In genomic region chr7:19871943-19872601, GRCm38 (mm10) we compare ENCODE assay signal across 9 mouse cellular contexts. TPM values are rescaled to one million over a fixed set of nuclear protein-coding genes. Genes with fewer than 3 reads are reported as not detected.
A peak's percentile ranks its signal among the peaks of the same experiment; 100 is the strongest.
DNase-seq lines count a peak whose midpoint lies in the region; ATAC-seq and TF ChIP-seq lines count a peak whose summit lies in the region.
"Had no signal": no experiment of that assay in that cellular context is flagged by ENCODE, and none has a peak within 500 bp of the region (broad histone marks: within the 10 kb centered on the region; RNA-seq: fewer than 3 reads in every experiment).

No protein-coding gene starts in this region.

- H3K9me3 ChIP-seq in intestine, postnatal 0 days (ENCODE audit: control insufficient read depth): no peaks in the 10 kb centered on the region
- H3K9me3 ChIP-seq in intestine, embryonic 15.5 days: no peaks in the 10 kb centered on the region
- no peaks in the 10 kb centered on the region for H3K9me3 ChIP-seq in heart, postnatal 0 days (replicated peaks; ENCODE audit: control insufficient read depth, low read length)
- H3K9me3 ChIP-seq in hindbrain, embryonic 12.5 days (replicated peaks): no peaks in the 10 kb centered on the region
- H3K9me3 ChIP-seq: liver, embryonic 13.5 days had no signal

- H3K4me2 ChIP-seq in intestine, postnatal 0 days (replicated peaks; ENCODE audit: low read depth): no peak overlapping the region
- no peak overlapping the region for H3K4me2 ChIP-seq in intestine, embryonic 15.5 days (replicated peaks)
- no peak overlapping the region for H3K4me2 ChIP-seq in heart, postnatal 0 days (ENCODE audit: low read depth, low read length)
- H3K4me2 ChIP-seq in hindbrain, embryonic 12.5 days (replicated peaks): no peak overlapping the region
- H3K4me2 ChIP-seq: liver, embryonic 13.5 days had no signal

- H3K4me1 ChIP-seq in intestine, postnatal 0 days (replicated peaks; ENCODE audit: control insufficient read depth, insufficient read depth, low read length): 0 out of 2 replicates have a peak, but pooled peaks cover under 1% of the 10 kb centered on the region
- peaks cover 3% of the 10 kb centered on the region for H3K4me1 ChIP-seq in intestine, embryonic 15.5 days (replicated peaks)
- 0 out of 2 replicates have a peak, but pooled peaks cover 6% of the 10 kb centered on the region for H3K4me1 ChIP-seq in heart, postnatal 0 days (ENCODE audit: control insufficient read depth, insufficient read depth)
- H3K4me1 ChIP-seq in hindbrain, embryonic 12.5 days: no peaks in the 10 kb centered on the region

- H3K9ac ChIP-seq in intestine, postnatal 0 days (ENCODE audit: low read depth, low read length): no peak overlapping the region
- no peak overlapping the region for H3K9ac ChIP-seq in intestine, embryonic 15.5 days
- no peak overlapping the region for H3K9ac ChIP-seq in heart, postnatal 0 days (replicated peaks; ENCODE audit: low read depth, low read length)
- no peak overlapping the region for H3K9ac ChIP-seq in hindbrain, embryonic 12.5 days
- H3K9ac ChIP-seq: liver, embryonic 13.5 days had no signal

- H3K27me3 ChIP-seq in intestine, postnatal 0 days (replicated peaks; ENCODE audit: control insufficient read depth, insufficient read depth, low read length): no peaks in the 10 kb centered on the region
- no peaks in the 10 kb centered on the region for H3K27me3 ChIP-seq in intestine, embryonic 15.5 days (replicated peaks)
- H3K27me3 ChIP-seq in heart, postnatal 0 days (ENCODE audit: control insufficient read depth, insufficient read depth, low read length): no peaks in the 10 kb centered on the region
- no peaks in the 10 kb centered on the region for H3K27me3 ChIP-seq in hindbrain, embryonic 12.5 days
- H3K27me3 ChIP-seq: liver, embryonic 13.5 days had no signal

- peak; percentile 77 for TF ChIP-seq CTCF in intestine, postnatal 0 days (IDR thresholded peaks at IDR 0.05; ENCODE audit: low read depth)
- TF ChIP-seq CTCF in heart, postnatal 0 days (IDR thresholded peaks at IDR 0.05; ENCODE audit: low read depth): peak; percentile 56

- H3K36me3 ChIP-seq in intestine, postnatal 0 days (ENCODE audit: control insufficient read depth, insufficient read depth): no peaks in the 10 kb centered on the region
- no peaks in the 10 kb centered on the region for H3K36me3 ChIP-seq in intestine, embryonic 15.5 days
- no peaks in the 10 kb centered on the region for H3K36me3 ChIP-seq in heart, postnatal 0 days (replicated peaks; ENCODE audit: control insufficient read depth, insufficient read depth, low read length)
- H3K36me3 ChIP-seq in hindbrain, embryonic 12.5 days: no peaks in the 10 kb centered on the region
- H3K36me3 ChIP-seq: liver, embryonic 13.5 days had no signal

- H3K4me3 ChIP-seq in intestine, postnatal 0 days (ENCODE audit: low read depth, low read length): no peak overlapping the region
- H3K4me3 ChIP-seq in intestine, embryonic 15.5 days (replicated peaks): no peak overlapping the region
- H3K4me3 ChIP-seq in heart, postnatal 0 days (ENCODE audit: low read depth, low read length): no peak overlapping the region
- no peak overlapping the region for H3K4me3 ChIP-seq in hindbrain, embryonic 12.5 days
- H3K4me3 ChIP-seq: liver, embryonic 13.5 days had no signal

- TF ChIP-seq EP300 in heart, postnatal 0 days (IDR thresholded peaks at IDR 0.05; ENCODE audit: low read depth): no peak

- no peak for ATAC-seq in intestine, postnatal 0 days
- ATAC-seq in intestine, embryonic 15.5 days: no peak
- ATAC-seq in heart, postnatal 0 days (ENCODE audit: insufficient read depth, low read depth): peak; percentile 31; the same call in 1 of the 2 replicates
- no peak for ATAC-seq in erythroblast, adult 5-6 weeks (replicated peaks; ENCODE audit: low FRiP score, poor library complexity, severe bottlenecking)
- no peak for ATAC-seq in hindbrain, embryonic 12.5 days (ENCODE audit: low FRiP score)

- peak; percentile 39 for DNase-seq in MEL-GATA-1-ER (ENCODE audit: extremely low read depth, low read depth)
- DNase-seq in heart, postnatal 0 days (ENCODE audit: low spot score): no peak
- peak; percentile 67 for DNase-seq in naive thymus-derived CD4-positive, alpha-beta T cell, adult 2 months (ENCODE audit: low read depth)
- DNase-seq in left cerebral cortex, adult 9 months (ENCODE audit: low spot score in 2 of 2): no peak
- DNase-seq: liver, embryonic 13.5 days had no signal

- WGBS in intestine, postnatal 0 days: 45% methylated on average over 5 of the region's 5 CpGs
- WGBS in intestine, embryonic 15.5 days: 42% methylated on average over 5 of the region's 5 CpGs
- WGBS in heart, postnatal 0 days: 23% methylated on average over 5 of the region's 5 CpGs
- 43% methylated on average over 5 of the region's 5 CpGs for WGBS in hindbrain, embryonic 12.5 days

- no peak overlapping the region for H3K27ac ChIP-seq in intestine, postnatal 0 days (ENCODE audit: low read depth, low read length)
- no peak overlapping the region for H3K27ac ChIP-seq in intestine, embryonic 15.5 days
- no peak overlapping the region for H3K27ac ChIP-seq in heart, postnatal 0 days (ENCODE audit: low read depth)
- no peak overlapping the region for H3K27ac ChIP-seq in hindbrain, embryonic 12.5 days
- H3K27ac ChIP-seq: liver, embryonic 13.5 days had no signal

RNA-seq across cellular contexts. Expression of gene Ceacam16, which starts 11.0 kb away (rescaled TPM):
- not detected in 2 replicates for polyA plus RNA-seq in intestine, postnatal 0 days (2015; fragmentation: Nextera tagmentation; extraction: Ambion mirVana)
- polyA plus RNA-seq in intestine, embryonic 15.5 days (2015; fragmentation: Nextera tagmentation; extraction: Ambion mirVana): not detected in 2 replicates
- not detected in 2 replicates for total RNA-seq in heart, postnatal 0 days (2014; rRNA removed; ENCODE audit: low replicate concordance)
- not detected in 2 replicates for polyA plus RNA-seq in heart, postnatal 0 days (2015; fragmentation: Nextera tagmentation; extraction: Ambion mirVana)
- total RNA-seq in erythroblast, adult 5-6 weeks (2015; ENCODE audit: low replicate concordance): 0.38 TPM in 1 of 2 replicates, not detected in the other
- total RNA-seq in erythroblast, adult 5-6 weeks (2017; ENCODE audit: low replicate concordance): not detected in 2 replicates
- polyA plus RNA-seq in hindbrain, embryonic 12.5 days (2016; fragmentation: Nextera tagmentation; extraction: Ambion mirVana): not detected in 2 replicates
- polyA plus RNA-seq: liver, embryonic 13.5 days had no signal

RNA-seq across cellular contexts. Expression of gene Ceacam19, which starts 15.7 kb away (rescaled TPM):
- not detected in 2 replicates for polyA plus RNA-seq in intestine, postnatal 0 days (2015; fragmentation: Nextera tagmentation; extraction: Ambion mirVana)
- polyA plus RNA-seq in intestine, embryonic 15.5 days (2015; fragmentation: Nextera tagmentation; extraction: Ambion mirVana): not detected in 2 replicates
- not detected in 2 replicates for total RNA-seq in heart, postnatal 0 days (2014; rRNA removed; ENCODE audit: low replicate concordance)
- not detected in 2 replicates for polyA plus RNA-seq in heart, postnatal 0 days (2015; fragmentation: Nextera tagmentation; extraction: Ambion mirVana)
- total RNA-seq in erythroblast, adult 5-6 weeks (2015; ENCODE audit: low replicate concordance): not detected in 2 replicates
- 0.28 TPM in 1 of 2 replicates, not detected in the other for total RNA-seq in erythroblast, adult 5-6 weeks (2017; ENCODE audit: low replicate concordance)
- polyA plus RNA-seq in hindbrain, embryonic 12.5 days (2016; fragmentation: Nextera tagmentation; extraction: Ambion mirVana): not detected in 2 replicates
- polyA plus RNA-seq: liver, embryonic 13.5 days had no signal

RNA-seq across cellular contexts. Expression of gene Gm19345, which starts 20.3 kb away (rescaled TPM):
- 0.16 and 0.39 TPM in 2 replicates for polyA plus RNA-seq in intestine, postnatal 0 days (2015; fragmentation: Nextera tagmentation; extraction: Ambion mirVana)
- 0.14 and 0.16 TPM in 2 replicates for polyA plus RNA-seq in intestine, embryonic 15.5 days (2015; fragmentation: Nextera tagmentation; extraction: Ambion mirVana)
- total RNA-seq in heart, postnatal 0 days (2014; rRNA removed; ENCODE audit: low replicate concordance): not detected in 2 replicates
- not detected in 2 replicates for polyA plus RNA-seq in heart, postnatal 0 days (2015; fragmentation: Nextera tagmentation; extraction: Ambion mirVana)
- total RNA-seq in erythroblast, adult 5-6 weeks (2015; ENCODE audit: low replicate concordance): not detected in 2 replicates
- not detected in 2 replicates for total RNA-seq in erythroblast, adult 5-6 weeks (2017; ENCODE audit: low replicate concordance)
- polyA plus RNA-seq in hindbrain, embryonic 12.5 days (2016; fragmentation: Nextera tagmentation; extraction: Ambion mirVana): 1.1 and 1.7 TPM in 2 replicates
- polyA plus RNA-seq: liver, embryonic 13.5 days had no signal

RNA-seq across cellular contexts. Expression of gene Pvr, which starts 48.9 kb away (rescaled TPM):
- polyA plus RNA-seq in intestine, postnatal 0 days (2015; fragmentation: Nextera tagmentation; extraction: Ambion mirVana): 8.9 and 10.7 TPM in 2 replicates
- polyA plus RNA-seq in intestine, embryonic 15.5 days (2015; fragmentation: Nextera tagmentation; extraction: Ambion mirVana): 13.3 TPM in 2 replicates
- 25.8 and 26.1 TPM in 2 replicates for total RNA-seq in heart, postnatal 0 days (2014; rRNA removed; ENCODE audit: low replicate concordance)
- 11.3 and 11.6 TPM in 2 replicates for polyA plus RNA-seq in heart, postnatal 0 days (2015; fragmentation: Nextera tagmentation; extraction: Ambion mirVana)
- 0.42 TPM in 1 of 2 replicates, not detected in the other for total RNA-seq in erythroblast, adult 5-6 weeks (2015; ENCODE audit: low replicate concordance)
- 1.9 TPM in 1 of 2 replicates, not detected in the other for total RNA-seq in erythroblast, adult 5-6 weeks (2017; ENCODE audit: low replicate concordance)
- 4.6 and 6.1 TPM in 2 replicates for polyA plus RNA-seq in hindbrain, embryonic 12.5 days (2016; fragmentation: Nextera tagmentation; extraction: Ambion mirVana)

RNA-seq across cellular contexts. Expression of gene Bcl3, which starts 49.5 kb away (rescaled TPM):
- 19.0 and 23.7 TPM in 2 replicates for polyA plus RNA-seq in intestine, postnatal 0 days (2015; fragmentation: Nextera tagmentation; extraction: Ambion mirVana)
- polyA plus RNA-seq in intestine, embryonic 15.5 days (2015; fragmentation: Nextera tagmentation; extraction: Ambion mirVana): 13.3 and 13.9 TPM in 2 replicates
- 1.7 and 6.7 TPM in 2 replicates for total RNA-seq in heart, postnatal 0 days (2014; rRNA removed; ENCODE audit: low replicate concordance)
- 1.6 and 2.0 TPM in 2 replicates for polyA plus RNA-seq in heart, postnatal 0 days (2015; fragmentation: Nextera tagmentation; extraction: Ambion mirVana)
- 14.8 TPM in 1 of 2 replicates, not detected in the other for total RNA-seq in erythroblast, adult 5-6 weeks (2015; ENCODE audit: low replicate concordance)
- total RNA-seq in erythroblast, adult 5-6 weeks (2017; ENCODE audit: low replicate concordance): 0.84 and 1.5 TPM in 2 replicates
- polyA plus RNA-seq in hindbrain, embryonic 12.5 days (2016; fragmentation: Nextera tagmentation; extraction: Ambion mirVana): 1.1 and 2.1 TPM in 2 replicates

Comparison
In these comparisons a context has a peak if more than half of its experiments do, and no peak if none do; other contexts are left out.
1. DNase-seq: peak in MEL-GATA-1-ER (single experiment) and naive thymus-derived CD4-positive, alpha-beta T cell, adult 2 months (single experiment); none in heart, postnatal 0 days (single experiment) and left cerebral cortex, adult 9 months (0 of 2).